Mouse (Mus musculus): ENCODE data around the gene Acbd4. TPM values are rescaled to one million over a fixed set of nuclear protein-coding genes. Genes with fewer than 3 reads are reported as not detected.
A peak's percentile ranks its signal among the peaks of the same experiment; 100 is the strongest.

Gene Acbd4
- polyA plus RNA-seq, 1 experiment, result 46.5 TPM

DNA sequence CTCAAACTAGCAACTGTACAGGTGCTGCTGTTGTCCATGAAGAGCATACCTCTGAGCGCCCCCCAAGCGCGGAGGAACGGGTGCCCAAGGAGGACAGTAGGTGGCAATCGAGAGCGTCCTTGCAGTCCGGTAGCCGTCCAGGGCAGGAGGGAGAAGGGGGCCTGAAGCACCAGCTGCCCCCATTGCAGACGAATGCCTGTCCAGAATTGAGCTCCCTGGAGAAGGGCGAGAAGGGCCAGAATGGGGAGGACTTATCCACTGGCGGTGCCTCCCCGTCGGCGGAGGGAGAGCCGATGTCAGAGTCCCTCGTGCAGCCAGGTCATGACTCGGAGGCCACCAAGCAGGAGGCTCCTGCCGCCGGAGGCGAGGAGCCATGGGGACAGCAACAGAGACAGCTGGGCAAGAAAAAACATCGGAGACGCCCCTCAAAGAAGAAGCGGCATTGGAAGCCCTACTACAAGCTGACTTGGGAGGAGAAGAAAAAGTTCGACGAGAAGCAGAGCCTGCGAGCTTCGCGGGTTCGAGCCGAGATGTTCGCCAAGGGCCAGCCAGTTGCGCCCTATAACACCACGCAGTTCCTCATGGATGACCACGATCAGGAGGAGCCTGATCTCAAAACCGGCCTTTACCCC, 15.6 kb downstream of the Acbd4 start:
- Histone ChIP-seq H3K4me1 (ENCODE audit: control insufficient read depth, insufficient read depth, low read length) (peaks cover 3% of the 10 kb centered on the region; the same call in 1 of the 2 replicates), H3K4me3 (replicated peaks; ENCODE audit: extremely low read depth, low read depth, low read length) (peak overlapping the region; percentile 86)
- peak; percentile 83 for DNase-seq
- peak; percentile 68 for TF ChIP-seq CTCF (IDR thresholded peaks at IDR 0.05; ENCODE audit: insufficient read depth, low read length)
- TF ChIP-seq POLR2A (IDR thresholded peaks at IDR 0.05; ENCODE audit: borderline replicate concordance, extremely low read depth, low read depth, low read length), result peak; percentile 20; the same call in 1 of the 2 replicates
- WGBS, result under 1% methylated on average over 35 of the region's 35 CpGs

DNA sequence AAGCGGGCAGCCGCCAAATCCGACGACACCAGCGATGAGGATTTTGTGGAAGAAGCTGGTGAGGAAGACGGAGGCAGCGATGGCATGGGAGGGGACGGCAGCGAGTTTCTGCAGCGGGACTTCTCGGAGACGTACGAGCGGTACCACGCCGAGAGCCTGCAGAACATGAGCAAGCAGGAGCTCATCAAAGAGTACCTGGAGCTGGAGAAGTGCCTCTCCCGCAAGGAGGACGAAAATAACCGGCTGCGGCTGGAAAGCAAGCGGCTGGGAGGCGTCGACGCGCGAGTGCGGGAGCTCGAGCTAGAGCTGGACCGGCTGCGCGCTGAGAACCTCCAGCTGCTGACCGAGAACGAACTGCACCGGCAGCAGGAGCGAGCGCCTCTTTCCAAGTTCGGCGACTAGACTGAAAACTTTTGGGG, 16.1 kb downstream of the Acbd4 start:
- TF ChIP-seq CTCF (IDR thresholded peaks at IDR 0.05; ENCODE audit: insufficient read depth, low read length) (no peak), POLR2A (IDR thresholded peaks at IDR 0.05; ENCODE audit: borderline replicate concordance, extremely low read depth, low read depth, low read length) (no peak; the same call in 1 of the 2 replicates)
- WGBS, result under 1% methylated on average over 38 of the region's 38 CpGs
- DNase-seq, result no peak
- Histone ChIP-seq H3K4me1 (ENCODE audit: control insufficient read depth, insufficient read depth, low read length) (peaks cover 3% of the 10 kb centered on the region; the same call in 1 of the 2 replicates), H3K4me3 (replicated peaks; ENCODE audit: extremely low read depth, low read depth, low read length) (peak overlapping the region; percentile 86)

DNA sequence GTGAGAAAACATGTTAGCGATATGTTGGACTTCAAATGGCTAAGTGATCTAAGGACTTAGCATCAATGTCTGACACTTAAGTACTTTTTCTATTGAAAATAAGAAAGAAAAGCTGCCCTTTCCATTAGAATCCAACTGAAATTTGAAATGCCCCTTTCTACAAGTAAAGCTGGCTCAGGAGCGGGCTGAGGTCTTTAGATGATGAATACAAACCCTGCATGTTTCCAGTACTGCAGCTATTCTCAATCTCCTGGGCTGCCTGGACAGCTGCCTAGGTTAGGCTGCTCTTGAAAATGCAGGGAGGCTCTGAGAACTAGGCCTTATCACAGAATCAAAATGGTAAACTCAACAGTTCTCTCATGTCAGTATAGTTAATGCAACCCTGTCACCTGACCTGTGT, 17.4 kb downstream of the Acbd4 start:
- 78% methylated on average over 2 of the region's 2 CpGs for WGBS
- DNase-seq, result no peak
- no peak for TF ChIP-seq CTCF (IDR thresholded peaks at IDR 0.05; ENCODE audit: insufficient read depth, low read length)
- TF ChIP-seq POLR2A (IDR thresholded peaks at IDR 0.05; ENCODE audit: borderline replicate concordance, extremely low read depth, low read depth, low read length), result no peak
- H3K4me1 ChIP-seq (ENCODE audit: control insufficient read depth, insufficient read depth, low read length), result peaks cover 3% of the 10 kb centered on the region; the same call in 1 of the 2 replicates
- H3K4me3 ChIP-seq (replicated peaks; ENCODE audit: extremely low read depth, low read depth, low read length), result no peak overlapping the region

DNA sequence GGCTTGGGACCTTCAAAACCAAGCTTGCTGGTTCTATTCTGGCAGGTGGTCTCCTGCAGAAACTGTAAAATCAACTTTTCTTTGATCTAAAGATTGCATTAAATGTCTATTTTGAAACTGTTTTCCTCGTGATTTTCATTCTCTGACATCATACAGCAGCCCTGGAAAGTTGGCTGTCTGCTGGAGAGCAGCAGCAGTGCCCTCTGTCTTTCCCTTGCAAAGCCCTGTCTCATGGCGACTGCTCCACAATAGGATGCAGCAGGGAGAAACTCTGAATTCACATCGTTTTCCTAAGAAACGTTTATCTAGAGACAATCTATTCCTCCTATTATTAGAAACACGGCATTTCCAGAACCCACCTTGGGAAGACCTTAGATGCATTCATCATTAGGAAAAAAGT, 18.1 kb downstream of the Acbd4 start:
- Histone ChIP-seq H3K4me1 (ENCODE audit: control insufficient read depth, insufficient read depth, low read length) (peaks cover 3% of the 10 kb centered on the region; the same call in 1 of the 2 replicates), H3K4me3 (replicated peaks; ENCODE audit: extremely low read depth, low read depth, low read length) (no peak overlapping the region)
- no peak for DNase-seq
- TF ChIP-seq POLR2A (IDR thresholded peaks at IDR 0.05; ENCODE audit: borderline replicate concordance, extremely low read depth, low read depth, low read length) (no peak), CTCF (IDR thresholded peaks at IDR 0.05; ENCODE audit: insufficient read depth, low read length) (no peak)
- WGBS, result 41% methylated on average over 5 of the region's 5 CpGs

DNA sequence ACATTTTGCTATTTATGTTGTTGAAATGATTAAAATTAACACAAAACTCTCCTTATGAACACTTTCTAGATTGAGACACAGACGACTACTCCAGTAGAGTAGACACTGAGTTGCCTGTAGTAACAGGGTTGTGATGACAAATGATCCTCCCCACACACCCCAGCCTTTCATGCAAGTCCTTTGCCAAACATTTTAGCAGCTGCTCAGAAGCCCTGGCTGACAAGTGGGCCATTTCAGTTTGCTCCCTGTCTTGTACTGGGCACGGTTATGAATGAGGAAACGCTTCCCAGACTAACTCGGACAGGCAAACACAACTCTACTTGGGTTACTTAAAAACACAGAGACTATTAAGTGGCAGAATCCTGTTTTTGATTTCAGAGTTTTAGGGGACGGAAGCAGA, 18.8 kb downstream of the Acbd4 start:
- WGBS, result 46% methylated on average over 5 of the region's 5 CpGs
- DNase-seq, result no peak

DNA sequence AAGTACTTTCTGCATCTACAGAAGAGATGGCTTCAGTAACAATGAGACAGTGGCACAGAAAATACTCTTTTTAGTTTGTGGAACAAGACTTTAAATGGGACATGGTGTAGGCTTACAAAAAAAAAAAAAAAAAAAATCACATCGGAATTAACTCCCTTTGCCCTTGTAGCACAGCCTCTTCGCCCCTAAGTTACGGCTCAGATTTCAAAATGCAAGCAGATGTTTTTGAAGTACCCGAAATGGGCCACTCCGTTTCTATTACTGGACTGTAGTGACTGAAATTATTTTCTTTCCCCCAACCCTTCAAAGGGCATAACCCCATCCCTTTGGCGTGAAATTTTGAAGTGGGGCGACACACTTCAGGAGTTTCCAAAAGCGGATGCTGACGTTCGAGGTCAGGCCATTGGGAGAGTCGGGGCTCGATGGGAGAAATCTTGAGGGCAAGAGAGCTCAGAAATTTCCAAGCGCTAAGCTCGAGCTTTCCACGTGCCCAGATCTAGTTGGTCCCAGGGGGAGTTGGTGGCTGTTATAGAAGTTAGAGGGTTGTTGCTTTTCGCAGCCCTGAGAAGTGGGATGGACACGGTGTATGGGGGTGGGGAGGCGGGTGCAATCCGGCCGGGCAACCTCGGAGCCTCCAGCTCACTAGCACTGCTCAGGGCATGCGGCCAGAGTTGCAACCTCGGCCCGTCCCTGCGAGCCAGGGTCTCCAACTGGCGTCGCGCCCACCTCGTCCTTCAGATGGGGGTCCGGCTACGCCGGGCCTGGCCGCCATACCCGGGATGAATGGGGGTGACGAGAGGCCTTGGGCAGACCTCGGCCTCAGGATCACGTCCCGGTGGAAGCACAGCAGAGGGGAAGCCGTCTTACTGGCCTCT, 30.5 kb downstream of the Acbd4 start, which contains the start of gene Hexim2:
TSS of gene Hexim2 (plus strand) at position 729 of the 875 bp plus-strand sequence.
- Histone ChIP-seq H3K4me1 (ENCODE audit: control insufficient read depth, insufficient read depth, low read length) (peaks cover 11% of the 10 kb centered on the region; the same call in 1 of the 2 replicates), H3K4me3 (replicated peaks; ENCODE audit: extremely low read depth, low read depth, low read length) (peak within 1 kb of the TSS; percentile 84)
- peak; percentile 83 for DNase-seq
- TF ChIP-seq POLR2A (IDR thresholded peaks at IDR 0.05; ENCODE audit: borderline replicate concordance, extremely low read depth, low read depth, low read length), result peak; percentile 39; the same call in 1 of the 2 replicates
- TF ChIP-seq CTCF (IDR thresholded peaks at IDR 0.05; ENCODE audit: insufficient read depth, low read length), result no peak
- WGBS, result under 1% methylated on average over 39 of the region's 39 CpGs

More for the DNA sequence above, 18.8 kb downstream of the Acbd4 start:
- Histone ChIP-seq H3K4me3 (replicated peaks; ENCODE audit: extremely low read depth, low read depth, low read length) (no peak overlapping the region), H3K4me1 (ENCODE audit: control insufficient read depth, insufficient read depth, low read length) (0 out of 2 replicates have a peak, but pooled peaks cover 3% of the 10 kb centered on the region)
- TF ChIP-seq CTCF (IDR thresholded peaks at IDR 0.05; ENCODE audit: insufficient read depth, low read length), result no peak
- TF ChIP-seq POLR2A (IDR thresholded peaks at IDR 0.05; ENCODE audit: borderline replicate concordance, extremely low read depth, low read depth, low read length), result no peak

DNA sequence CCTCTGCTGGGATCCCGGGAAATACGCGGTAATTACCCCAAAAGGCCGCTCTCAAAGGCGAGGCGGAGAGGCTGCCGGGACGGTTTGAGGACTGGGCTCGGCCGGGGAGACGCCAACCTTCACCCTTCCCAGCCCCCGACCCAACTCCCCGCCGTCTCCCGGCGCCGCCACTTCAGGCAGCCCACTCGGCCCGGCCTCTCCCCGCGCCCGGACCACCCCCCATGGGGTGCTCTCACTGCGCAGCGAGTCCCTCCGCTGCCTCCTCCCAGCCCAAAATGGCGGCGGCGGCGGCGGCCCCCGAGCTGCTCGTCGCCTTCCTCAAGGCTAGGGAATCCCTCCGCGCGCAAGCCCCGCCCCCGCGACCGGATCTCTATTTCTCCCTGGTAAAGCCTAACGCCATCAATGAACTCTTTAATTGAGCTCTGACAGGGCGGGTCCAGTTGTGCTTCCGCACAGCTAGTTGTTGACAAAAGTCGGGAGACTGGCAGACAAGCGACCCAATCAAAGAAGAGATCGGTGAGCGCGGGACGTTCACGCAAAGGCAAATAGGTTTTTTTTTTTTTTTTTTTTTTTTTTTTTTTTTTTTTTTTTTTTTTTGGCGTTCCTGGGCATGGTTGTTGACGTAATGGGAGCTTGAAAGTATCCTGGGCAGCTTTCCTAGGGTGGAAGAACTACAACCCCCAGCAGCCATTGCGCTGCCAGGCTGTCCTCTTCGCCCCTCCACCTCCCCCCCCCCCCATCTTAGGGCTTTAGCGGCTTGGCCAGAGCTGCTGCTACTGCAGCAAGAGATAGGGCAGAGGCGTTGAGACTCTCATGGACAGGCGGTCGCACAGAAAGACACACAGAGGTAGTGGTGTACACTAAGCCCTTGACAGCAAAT, 31.3 kb downstream of the Acbd4 start:
- TF ChIP-seq CTCF (IDR thresholded peaks at IDR 0.05; ENCODE audit: insufficient read depth, low read length) (no peak), POLR2A (IDR thresholded peaks at IDR 0.05; ENCODE audit: borderline replicate concordance, extremely low read depth, low read depth, low read length) (peak; percentile 82; the same call in 1 of the 2 replicates)
- WGBS, result 1% methylated on average over 57 of the region's 58 CpGs
- Histone ChIP-seq H3K4me3 (replicated peaks; ENCODE audit: extremely low read depth, low read depth, low read length) (peak overlapping the region; percentile 84), H3K4me1 (ENCODE audit: control insufficient read depth, insufficient read depth, low read length) (peaks cover 11% of the 10 kb centered on the region; the same call in 1 of the 2 replicates)
- peak; percentile 100 for DNase-seq

DNA sequence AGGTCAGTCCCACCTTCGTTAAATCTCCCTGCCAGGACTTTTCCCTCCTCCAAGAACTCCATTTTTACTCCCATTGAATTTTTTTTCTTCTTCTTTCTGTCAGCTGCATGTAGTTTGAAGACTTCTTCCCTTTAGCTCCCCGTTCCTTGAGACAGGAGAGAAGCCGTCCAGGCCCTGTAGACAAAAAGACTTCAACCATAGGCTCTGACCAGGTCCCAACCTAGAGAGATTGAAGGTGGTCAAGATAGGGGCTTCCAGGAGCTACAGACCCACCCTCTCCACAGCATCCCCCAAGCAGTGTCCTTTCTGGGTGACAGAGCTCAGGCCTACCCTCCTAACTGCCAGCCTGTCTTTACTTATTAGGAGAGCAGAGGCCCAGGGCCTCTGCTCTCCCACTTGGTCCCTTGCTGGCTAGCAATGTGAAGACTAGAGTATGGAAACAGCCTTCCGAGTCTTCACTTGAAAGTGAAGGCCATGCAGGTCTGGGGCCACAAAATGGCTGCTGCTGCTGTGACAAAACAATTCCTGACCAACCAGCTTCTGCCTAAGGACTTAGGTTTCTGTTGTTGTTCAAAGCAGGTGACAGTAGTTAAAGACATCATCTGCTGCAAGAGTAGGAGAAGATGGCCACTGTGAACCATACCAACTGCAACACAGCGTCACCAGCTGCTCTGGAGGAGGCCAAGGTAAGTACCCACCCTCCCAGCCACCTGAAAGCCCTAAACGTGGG, 32.1 kb downstream of the Acbd4 start:
- WGBS, result 46% methylated on average over 6 of the region's 6 CpGs
- DNase-seq, result no peak
- peak overlapping the region; percentile 44 for H3K4me3 ChIP-seq (replicated peaks; ENCODE audit: extremely low read depth, low read depth, low read length)
- H3K4me1 ChIP-seq (ENCODE audit: control insufficient read depth, insufficient read depth, low read length), result peaks cover 11% of the 10 kb centered on the region; the same call in 1 of the 2 replicates
- TF ChIP-seq CTCF (IDR thresholded peaks at IDR 0.05; ENCODE audit: insufficient read depth, low read length) (no peak), POLR2A (IDR thresholded peaks at IDR 0.05; ENCODE audit: borderline replicate concordance, extremely low read depth, low read depth, low read length) (no peak)
